Mouse (Mus musculus): ENCODE data around the gene Spata2l.
"Not testable (repeated sequence)": the region's sequence is repeated elsewhere in the genome, so short reads cannot be mapped to it uniquely, and the experiment has no call there.

Spata2l gene

DNA sequence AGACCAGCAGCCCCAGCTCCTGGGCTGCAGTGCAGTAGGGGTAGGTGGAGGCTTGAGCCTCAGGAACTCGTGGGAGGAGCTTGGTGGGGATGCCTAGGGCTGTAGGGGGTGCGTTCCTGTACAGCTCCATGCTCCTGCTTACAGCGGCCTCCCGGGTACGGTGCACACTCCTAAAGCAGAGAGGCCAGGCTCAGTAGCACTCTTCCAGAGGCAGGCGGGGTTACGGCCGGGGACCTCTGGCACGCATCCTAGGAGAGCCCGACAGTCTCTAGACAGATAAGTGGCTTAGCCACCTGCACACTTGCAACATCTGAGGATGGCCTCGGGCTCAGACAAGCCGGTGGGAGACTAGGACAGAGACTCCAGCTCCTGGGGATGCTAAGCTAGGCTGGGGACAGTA lies 9.5 kb upstream of the Spata2l start:
- peak in 1 of 2 experiments; percentile 19 for DNase-seq

DNA sequence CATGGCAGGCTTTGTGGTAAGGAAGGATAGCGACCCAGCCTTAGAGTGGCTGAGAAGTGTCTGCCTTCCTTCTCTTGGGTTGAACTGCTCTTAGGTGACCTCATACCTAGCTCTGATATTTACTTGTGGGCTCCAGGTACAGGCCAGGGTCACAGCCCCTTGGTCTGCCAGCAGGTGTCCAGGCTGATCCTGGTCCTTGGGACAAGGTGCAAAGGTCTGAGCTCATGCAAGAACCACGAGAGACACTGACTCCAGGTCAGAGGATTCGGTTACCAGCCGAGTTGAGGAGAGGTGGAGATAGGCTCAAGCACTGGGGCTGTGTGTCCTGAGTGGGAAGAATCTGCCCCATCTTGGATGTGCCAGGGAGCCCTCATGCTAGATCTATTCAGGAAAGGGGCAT lies 8.3 kb upstream of the Spata2l start:
- DNase-seq, result no peak

DNA sequence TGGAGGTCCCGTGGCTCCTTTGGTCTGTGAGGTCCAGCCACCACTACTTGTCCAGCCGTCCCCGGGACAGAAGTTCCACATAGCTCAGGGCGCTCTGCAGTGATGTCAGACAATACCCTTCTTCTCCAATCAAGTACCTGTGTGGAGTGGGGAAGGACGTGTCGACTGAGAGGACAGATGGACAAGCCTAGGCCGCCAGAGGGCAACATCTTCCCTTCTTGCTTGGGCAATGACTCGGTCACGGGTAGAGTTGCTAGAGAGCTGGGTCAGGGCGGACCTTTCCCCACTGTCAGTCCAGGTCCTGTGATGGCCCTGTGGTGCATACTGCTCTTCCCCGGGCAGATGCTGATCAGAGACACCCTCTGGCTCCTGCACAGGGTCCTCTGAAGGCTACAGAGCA lies 7.0 kb upstream of the Spata2l start:
- no peak for DNase-seq

DNA sequence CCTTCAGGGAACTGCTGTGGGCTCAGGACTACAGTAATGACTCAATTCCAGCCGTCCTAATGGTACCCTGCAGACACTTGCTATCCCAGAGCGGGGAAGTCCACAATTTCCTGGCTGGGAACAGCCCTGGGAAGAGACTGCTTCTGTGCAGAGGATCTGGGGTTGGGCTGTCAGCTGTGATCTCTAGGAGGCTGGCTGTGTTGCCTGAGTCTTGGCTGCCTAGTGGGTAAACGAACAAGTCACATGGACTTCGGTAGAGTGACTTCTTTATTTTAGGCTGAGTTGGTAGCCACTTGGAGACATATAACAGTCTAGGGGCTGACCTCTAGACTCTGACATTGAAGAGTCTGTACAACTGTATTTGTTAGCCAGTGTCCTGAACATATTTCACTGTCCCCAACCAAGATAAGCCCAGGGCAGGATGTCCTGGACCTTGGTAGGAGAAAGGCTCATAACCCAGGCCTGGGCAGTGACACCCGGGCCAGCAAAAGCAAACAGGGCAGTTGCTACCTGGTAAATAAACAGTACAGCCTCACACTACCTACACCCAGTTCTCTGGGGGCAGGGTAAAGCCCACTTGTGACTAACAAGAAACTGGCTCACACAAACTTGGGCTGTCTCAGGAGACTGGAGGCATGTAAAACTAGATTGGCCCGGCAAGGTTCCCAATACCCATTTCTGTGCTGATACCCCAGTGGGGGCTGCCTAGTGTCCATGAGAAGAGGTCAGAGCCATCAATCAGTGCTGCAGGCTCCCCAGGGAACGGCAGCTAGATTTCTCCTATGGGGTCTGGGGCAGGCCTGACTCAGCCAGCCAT lies 6.3 kb upstream of the Spata2l start:
- DNase-seq, result no peak

DNA sequence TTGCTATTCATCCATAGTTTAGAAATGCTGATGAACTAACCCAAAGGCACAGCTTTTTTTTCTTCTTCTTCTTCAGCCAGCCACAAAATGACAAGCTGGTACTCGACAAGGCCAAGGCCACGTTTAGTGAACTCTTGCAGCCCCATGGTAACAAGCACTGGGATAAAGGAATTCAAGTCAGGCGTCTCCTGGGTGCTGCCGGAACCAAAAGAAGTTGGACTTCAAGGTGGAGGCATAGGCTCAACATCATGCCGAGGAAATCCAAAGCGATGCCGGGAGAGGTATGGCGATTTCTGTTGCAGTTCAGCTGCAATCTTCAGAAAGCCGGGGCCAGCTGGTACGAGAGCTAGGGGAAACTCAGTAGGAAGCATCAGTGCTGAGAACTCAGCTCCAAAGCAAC lies 3.4 kb upstream of the Spata2l start:
- DNase-seq, result no peak

DNA sequence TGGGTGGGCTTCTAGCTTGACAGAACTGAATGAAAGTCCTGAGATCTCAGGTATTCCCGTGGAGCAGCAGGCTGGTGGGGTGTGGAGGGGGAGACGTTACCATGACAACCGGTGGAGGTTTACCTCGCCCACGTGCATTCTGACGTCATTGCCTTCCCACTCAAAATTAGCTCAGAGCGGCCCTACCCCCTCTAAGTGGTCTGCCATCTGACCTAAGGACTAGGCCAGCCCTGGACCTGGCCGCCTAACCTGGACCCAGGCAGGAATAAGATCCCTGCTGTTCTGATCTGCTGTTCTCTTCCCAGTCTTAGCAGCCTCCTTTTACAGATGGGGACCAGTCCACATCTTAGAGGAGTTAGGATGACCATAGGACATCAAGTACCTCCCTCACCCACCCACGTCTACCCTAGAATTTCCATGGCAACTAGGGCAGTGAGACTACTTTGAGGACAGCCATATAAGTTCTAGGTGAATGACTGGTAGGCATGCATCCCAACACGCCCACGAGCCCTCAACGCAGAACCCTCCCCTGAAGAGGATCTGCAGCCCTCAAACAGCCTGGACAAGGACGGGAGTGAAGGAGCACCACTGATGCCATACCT lies 1.0 kb downstream of the Spata2l start:
- DNase-seq, result peak in 1 of 2 experiments; percentile 19

DNA sequence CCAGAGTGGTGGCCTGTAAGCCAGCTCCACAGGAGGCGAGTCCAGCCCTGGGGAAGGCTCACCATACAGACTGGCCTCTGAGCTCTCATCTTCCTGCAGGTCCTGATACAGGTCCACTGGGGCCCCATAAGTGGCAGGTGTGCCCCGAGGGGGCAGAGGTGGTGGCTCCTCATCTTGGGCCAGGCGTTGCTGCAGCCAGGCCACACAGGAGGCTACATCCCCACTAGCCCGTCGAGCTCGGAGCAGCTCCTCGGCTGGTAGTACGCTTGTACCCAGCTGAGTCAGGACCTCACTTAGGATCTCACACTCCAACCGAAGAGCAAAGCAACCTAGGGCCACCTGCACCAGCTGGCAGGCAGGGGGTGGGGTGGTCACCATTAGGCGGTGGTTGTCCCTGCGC lies 2.3 kb downstream of the Spata2l start:
- peak in 1 of 2 experiments; percentile 22 for DNase-seq

DNA sequence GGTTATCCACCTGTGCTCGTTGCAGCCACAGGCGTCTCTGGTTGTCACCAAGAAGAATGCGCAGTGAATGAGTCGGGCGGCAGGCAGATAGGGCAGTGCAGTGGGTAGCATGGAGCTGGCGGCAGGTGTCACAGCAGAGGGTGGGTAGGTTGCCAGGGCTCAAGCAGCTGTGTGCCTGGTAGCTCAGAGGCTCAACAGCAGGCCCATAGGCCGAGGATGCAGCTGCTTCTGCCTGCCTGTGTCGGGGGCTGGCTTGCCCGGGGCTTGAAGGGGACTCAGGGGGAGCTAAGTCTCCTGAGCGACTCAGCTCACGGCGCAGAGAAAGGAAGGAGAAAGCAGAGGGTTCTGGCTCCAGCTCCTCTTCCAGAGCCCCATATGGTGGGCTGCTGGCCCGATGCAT lies 2.7 kb downstream of the Spata2l start:
- DNase-seq, result peak in 1 of 2 experiments; percentile 24

DNA sequence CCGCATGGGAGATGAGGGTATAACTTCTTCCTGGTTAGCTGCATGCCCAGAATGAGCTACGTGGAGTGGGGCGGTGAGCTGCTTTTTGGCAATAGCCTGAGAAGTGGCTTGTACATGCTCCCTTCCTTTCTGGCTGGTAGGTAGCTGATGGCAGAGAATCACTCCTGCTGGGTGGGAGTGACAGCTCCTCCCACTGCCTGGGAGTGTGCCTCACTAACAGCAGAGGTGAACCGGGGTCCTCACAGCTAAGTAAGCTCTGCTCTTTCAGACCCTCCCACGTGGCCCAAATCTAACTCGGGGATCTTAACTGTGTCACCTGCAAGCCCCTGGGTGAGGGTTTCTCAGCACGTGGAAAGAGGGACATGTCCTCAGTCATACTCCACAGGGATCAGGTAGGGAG lies 3.5 kb downstream of the Spata2l start:
- no peak for DNase-seq

DNA sequence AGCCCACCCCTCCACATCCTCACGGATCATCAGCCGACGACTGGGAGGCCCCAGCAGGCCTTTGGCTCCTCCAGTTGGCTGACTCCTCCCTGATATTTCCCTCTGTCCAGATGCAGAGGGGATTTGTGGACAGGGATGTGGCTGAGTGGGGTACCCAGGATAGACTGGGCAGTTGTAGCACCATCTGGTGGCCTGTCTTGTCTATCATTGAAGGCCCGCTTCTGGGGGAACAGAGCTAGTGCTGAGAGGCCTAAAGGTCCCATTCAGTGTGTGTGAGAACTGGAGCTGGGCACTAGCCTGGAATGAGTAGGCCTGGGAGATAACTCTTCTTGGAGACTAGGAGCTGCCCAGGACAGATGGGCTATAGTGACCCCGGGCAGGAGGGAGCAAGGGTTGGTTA lies 4.3 kb downstream of the Spata2l start:
- peak in 1 of 2 experiments; percentile 31 for DNase-seq

DNA sequence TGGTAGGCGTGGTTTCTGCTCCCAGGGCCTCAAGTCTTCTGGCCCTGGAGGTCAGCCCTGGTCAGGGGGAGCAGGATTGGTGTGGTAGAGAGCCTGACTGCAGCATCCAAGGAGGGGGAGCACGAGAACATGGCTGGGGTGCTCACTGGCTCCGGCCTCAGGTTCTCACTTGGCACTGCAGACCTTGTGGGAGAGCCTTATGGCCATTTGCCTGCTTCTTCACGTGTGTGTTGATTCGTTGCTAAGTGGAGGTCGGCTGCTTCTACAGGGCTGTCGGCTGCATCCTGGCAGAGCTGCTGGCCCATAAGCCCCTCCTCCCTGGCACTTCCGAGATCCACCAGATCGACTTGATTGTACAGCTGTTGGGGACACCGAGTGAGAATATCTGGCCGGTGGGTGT lies 5.7 kb downstream of the Spata2l start:
- DNase-seq, result not testable (repeated sequence)

DNA sequence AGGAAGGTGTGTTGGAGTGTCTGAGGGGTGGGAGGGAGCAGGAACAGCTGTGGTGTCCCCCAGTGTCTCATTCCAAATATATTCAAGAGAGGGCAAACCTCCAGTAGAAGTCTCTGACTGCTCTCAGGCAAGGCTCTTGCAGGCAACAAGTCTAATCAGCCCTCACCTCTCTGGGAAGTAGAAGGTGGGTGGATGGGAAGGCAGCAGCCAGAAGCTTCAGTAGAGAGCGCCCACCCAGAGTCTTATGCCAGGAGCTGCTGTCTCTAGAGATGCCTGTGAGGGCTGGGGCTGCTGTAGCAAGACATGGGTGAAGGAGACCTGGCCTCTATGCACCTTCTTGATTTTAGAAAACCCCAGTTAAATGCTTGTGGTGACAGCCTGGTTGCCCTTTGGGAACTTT lies 7.6 kb downstream of the Spata2l start:
- DNase-seq, result no peak

DNA sequence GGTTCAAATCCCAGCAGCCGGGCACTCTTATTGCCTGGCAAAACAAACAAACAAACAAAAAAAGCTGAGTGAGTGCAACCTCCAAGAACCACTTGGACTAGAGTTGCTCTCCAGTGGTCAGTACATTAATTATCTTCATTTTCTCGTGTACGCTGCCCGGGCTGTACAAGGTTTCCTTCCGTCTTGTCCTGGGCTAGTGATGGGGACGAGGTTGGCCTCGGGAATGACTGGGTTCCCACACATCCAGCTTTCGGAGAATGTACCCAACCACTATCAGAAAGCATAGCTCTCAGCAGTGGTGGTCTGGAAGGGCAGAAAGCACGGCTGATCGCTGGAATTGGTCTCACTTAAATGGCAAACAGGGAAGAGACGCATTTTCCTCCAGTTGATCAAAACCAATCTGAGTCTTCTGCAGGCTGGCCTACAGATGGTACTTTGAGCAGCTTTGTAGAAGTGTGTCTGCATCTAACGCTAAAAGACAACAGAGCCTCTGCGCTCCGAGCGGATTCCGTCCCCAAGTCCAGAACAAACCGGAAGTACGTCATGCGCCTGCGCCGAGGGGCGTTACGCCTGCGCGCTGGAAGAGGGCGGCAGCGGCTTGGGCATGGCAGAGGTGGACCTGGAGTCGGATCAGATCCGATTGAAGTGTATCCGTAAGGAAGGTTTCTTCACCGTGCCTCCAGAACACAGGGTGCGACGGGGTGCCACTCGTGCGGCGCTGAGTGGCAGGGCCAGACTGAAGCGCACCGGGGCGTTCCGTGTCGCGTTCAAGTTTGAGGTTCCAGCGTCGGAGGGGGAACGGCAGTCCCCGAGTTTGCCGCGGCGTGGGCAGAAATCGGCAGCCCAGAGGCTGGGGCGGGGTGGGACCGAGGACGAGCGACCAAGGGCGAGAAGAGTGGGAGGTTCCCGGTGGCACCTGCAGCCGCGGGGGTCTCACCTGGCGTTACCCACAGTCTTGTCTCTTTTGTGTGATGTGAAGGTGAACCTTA lies 11.5 kb downstream of the Spata2l start, which contains the start of gene Cdk10:
Gene Cdk10 (plus strand): TSS at position 565 of the 989 bp plus-strand sequence.
- DNase-seq, result peak; percentile 93 to 94

DNA sequence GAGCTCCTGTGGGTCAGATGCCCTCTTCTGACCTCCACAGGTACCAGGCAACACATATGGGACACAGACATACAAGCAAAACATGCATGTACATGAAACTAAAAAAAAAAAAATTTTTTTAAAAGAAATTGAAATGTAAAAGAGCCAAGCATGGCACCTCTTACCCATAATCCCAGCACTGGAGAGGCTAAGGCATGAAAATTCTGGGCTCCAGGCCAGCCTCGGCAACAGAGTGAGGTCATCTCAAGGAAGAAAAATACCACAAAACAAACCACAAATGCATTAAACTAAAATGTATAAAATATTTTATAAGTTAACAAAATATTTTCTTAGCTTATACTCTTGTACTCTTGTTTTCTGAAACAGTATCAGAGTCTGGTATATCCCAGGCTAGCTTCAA lies 15.1 kb downstream of the Spata2l start:
- DNase-seq, result no peak

DNA sequence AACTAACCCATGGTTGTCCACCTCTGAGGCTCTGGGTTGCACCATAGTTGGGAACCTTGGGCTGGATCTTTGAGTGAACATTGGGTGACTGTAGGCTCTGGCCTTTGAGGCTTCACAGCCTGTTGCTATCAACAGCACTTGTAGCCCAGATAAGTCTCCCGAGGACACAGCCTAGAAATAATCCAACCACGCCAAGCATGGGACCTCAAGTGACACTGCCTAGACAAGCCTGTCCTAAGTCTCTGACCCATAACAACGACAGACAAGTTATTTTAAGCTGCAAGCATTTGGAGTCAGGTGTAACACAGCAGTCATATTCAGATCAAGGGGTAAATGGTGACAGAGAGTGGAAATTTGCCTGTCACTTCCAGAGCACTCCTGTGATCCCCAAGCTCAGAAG lies 20.6 kb downstream of the Spata2l start:
- no peak for DNase-seq

DNA sequence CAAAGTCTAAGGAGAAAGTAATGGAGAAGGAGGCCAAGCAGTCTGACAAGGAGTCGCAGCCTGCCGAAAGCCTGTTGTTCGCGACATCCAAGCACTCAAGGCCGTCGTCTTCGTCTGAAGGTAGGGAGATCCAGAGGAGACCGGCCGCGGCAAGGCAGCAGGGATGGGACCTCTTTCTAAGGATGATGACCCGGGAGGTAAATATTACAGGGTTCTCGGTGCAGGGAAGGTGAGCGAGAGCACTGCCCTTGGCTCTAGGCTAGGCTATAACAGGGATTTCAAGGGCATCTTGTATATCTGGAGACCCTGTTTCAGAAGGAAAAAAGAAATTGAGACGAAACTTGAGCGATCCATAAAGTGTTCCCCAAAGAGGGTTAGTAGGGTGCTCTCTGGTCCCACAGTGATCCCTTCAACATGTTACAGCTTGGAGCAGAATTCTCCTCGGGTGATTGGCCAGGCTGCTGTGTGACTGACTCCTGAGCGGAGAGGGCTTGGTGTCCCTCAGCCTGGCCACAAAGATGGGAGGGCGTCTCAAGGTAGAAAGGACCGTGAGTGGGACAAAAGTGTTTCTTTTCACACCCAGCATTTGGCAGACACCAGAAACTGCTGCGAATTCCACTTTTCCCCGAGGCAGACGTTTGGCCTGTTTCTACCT lies 22.8 kb downstream of the Spata2l start:
- DNase-seq, result no peak

DNA sequence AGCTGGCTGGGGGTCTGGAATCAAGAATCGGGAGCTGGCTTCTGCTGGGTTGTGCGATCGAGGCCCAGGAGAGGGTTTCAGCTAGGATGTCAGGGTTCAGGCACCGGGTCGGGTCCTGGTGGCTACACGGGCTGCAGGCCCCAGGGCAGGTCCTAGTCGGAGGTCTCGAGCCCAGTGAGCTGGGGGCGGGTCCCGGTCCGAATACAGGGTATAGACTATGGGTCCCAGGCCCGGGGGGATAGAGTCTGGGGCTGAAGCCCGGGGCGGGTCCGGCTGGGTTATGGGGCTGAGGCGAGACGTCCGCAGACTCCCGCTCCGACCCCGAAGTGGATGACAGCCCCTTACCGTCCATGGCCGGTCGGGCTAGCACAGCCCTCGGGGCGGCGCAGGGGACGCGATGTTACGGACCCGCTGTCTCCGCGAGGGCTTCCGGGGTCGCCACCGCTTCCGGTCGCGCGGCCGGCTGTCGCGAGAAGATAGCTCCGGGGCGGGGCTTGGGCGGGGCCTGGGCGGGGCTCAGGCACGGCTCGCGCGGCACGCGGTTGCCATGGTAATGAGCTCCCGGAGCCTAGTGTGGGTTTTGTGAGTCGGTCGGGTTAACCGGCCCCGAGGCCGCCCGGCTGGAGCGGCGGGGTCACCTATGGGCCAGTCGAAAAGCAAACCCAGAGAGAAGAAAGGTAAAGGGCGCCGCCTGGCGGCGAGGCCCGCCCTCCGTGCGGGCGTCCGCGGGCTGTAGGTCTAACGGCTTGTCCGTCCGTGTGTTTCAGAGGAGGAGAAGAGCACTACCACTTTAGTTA lies 23.5 kb downstream of the Spata2l start, which contains the start of the genes Chmp1a and Spata33:
Gene Chmp1a (minus strand): TSS at position 443 of the 797 bp plus-strand sequence.
Gene Spata33 (plus strand): TSS at position 512 of the 797 bp plus-strand sequence.
- peak; percentile 92 to 95 for DNase-seq

DNA sequence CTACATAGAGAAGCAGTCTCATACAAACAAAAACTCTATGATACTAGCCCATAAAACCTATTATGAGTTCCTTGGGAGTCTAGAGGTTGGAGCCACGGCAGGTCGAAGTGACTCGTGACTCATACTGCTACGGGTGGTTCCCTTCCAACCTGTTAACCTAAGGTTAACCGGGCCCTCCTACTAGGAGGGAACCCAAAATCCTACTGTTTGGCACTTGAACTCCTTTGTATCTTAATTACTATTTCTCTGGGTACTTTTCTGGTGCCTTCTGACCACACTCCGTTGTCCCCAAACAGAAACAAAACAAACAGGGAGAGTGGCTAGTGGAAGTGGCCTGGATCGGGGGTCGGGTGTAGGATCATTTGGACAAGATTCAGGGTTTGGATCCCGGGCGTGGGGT lies 24.2 kb downstream of the Spata2l start:
- DNase-seq, result no peak

DNA sequence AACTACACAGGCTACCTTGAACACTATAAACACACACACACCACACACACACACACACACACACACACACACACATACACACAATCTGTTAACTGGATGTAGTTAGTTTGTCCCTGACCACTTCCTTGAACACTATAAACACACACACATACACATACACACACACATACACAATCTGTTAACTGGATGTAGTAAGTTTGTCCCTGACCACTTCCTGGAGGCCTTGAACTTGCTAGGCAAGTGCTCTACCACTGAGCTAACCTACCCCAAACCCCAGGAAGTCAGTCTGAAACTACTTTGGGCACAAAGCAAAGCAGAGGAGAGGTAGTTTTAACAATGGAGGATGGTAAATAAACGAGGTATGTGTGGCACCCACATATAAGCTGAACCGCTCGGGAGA lies 32.5 kb downstream of the Spata2l start:
- DNase-seq, result no peak

DNA sequence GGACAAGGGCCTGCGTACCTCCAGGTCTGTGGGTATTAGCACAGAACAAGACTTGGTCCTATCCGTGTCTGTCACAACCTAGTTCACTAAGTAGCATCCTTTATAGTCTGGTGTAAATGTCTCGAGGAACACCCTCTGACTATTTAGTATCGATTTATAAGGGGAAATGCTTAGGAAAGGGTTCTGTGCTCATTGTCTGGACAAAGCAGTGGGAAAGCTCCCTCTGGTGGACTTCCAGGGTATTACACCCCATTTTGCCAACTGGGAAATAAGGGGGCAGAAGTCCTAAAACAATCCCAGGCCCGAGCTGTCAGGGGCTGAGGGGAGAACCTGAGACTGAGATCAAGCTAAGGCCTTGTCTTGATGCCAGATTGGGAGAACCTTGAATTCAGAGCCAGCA lies 33.7 kb downstream of the Spata2l start:
- peak; percentile 44 to 83 for DNase-seq

DNA sequence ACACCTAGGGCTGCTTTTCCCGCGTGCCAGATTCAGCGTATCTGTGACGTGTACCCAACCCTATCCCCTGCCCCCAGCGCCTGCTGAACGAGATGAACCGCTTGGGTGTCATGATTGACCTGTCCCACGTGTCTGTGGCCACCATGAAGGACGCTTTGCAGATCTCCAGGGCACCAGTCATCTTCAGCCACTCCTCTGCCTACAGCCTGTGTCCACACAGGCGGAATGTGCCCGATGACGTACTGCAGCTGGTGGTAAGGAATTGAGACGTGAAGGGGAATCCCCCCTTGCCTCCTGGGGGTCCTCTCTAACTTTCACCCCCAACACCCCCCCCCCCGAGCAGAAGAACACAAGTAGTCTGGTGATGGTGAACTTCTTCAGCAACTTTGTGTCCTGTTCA lies 36.2 kb downstream of the Spata2l start:
- DNase-seq, result peak in 1 of 2 experiments; percentile 53

DNA sequence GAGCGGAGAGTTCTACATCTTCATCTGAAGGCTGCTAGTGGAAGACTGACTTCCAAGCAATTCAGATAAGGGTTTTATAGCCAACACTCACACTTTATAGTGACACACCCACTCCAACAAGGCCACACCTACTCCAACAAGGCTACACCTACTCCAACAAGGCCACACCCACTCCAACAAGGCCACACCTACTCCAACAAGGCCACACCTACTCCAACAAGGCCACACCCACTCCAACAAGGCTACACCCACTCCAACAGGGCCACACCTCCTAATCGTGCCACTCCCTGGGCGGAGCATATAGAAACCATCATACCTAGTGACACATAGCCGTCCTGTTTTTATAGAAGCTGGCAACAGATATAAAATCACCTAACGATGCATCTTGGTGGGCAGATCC lies 39.0 kb downstream of the Spata2l start:
- not testable (repeated sequence) for DNase-seq
